Mouse (Mus musculus): ENCODE data around the gene Gm43951. TPM values are rescaled to one million over a fixed set of nuclear protein-coding genes. Genes with fewer than 3 reads are reported as not detected.
"Not testable (repeated sequence)": the region's sequence is repeated elsewhere in the genome, so short reads cannot be mapped to it uniquely, and the experiment has no call there.

Gene Gm43951
- total RNA-seq, 2 experiments from 2014 or later, result 1.3 to 1.7 TPM

- no peak for DNase-seq (ENCODE audit: low spot score in 2 of 2)
Measured at GRCm38 (mm10) chr11:72205256-72205655, 1.4 kb downstream of the Gm43951 start.

GRCm38 (mm10) chr11:72203440-72203839 lies 3.2 kb downstream of the Gm43951 start:
- no peak for DNase-seq (ENCODE audit: low spot score in 2 of 2)

- DNase-seq (ENCODE audit: low spot score in 2 of 2), result no peak
Measured at GRCm38 (mm10) chr11:72196506-72196905, 10.1 kb downstream of the Gm43951 start.

GRCm38 (mm10) chr11:72194259-72194658 lies 12.4 kb downstream of the Gm43951 start:
- no peak for DNase-seq (ENCODE audit: low spot score in 2 of 2)

- no peak for DNase-seq (ENCODE audit: low spot score in 2 of 2)
Measured at GRCm38 (mm10) chr11:72190857-72191256, 15.8 kb downstream of the Gm43951 start.

- DNase-seq (ENCODE audit: low spot score in 2 of 2), result no peak
Measured at GRCm38 (mm10) chr11:72184252-72184651, 22.4 kb downstream of the Gm43951 start.

GRCm38 (mm10) chr11:72181136-72181535 lies 25.5 kb downstream of the Gm43951 start:
- no peak for DNase-seq (ENCODE audit: low spot score in 2 of 2)

- DNase-seq (ENCODE audit: low spot score in 2 of 2), result no peak
Measured at GRCm38 (mm10) chr11:72180556-72180955, 26.1 kb downstream of the Gm43951 start.

GRCm38 (mm10) chr11:72176553-72176952 lies 30.1 kb downstream of the Gm43951 start:
- DNase-seq (ENCODE audit: low spot score in 2 of 2), result no peak

- no peak for DNase-seq (ENCODE audit: low spot score in 2 of 2)
Measured at GRCm38 (mm10) chr11:72175966-72176365, 30.7 kb downstream of the Gm43951 start.

- no peak for DNase-seq (ENCODE audit: low spot score in 2 of 2)
Measured at GRCm38 (mm10) chr11:72174721-72175120, 31.9 kb downstream of the Gm43951 start.

- DNase-seq (ENCODE audit: low spot score in 2 of 2), result no peak
Measured at GRCm38 (mm10) chr11:72173506-72173905, 33.1 kb downstream of the Gm43951 start.

GRCm38 (mm10) chr11:72171906-72172305 lies 34.7 kb downstream of the Gm43951 start:
- not testable (repeated sequence) for DNase-seq (ENCODE audit: low spot score in 2 of 2)

GRCm38 (mm10) chr11:72169871-72170270 lies 36.8 kb downstream of the Gm43951 start:
- no peak for DNase-seq (ENCODE audit: low spot score in 2 of 2)

- DNase-seq (ENCODE audit: low spot score in 2 of 2), result no peak
Measured at GRCm38 (mm10) chr11:72163198-72163597, 43.4 kb downstream of the Gm43951 start.

- no peak for DNase-seq (ENCODE audit: low spot score in 2 of 2)
Measured at GRCm38 (mm10) chr11:72156624-72157023, 50.0 kb downstream of the Gm43951 start.

GRCm38 (mm10) chr11:72155981-72156428 lies 50.6 kb downstream of the Gm43951 start:
- no peak for DNase-seq (ENCODE audit: low spot score in 2 of 2)

- DNase-seq (ENCODE audit: low spot score in 2 of 2), result no peak
Measured at GRCm38 (mm10) chr11:72155186-72155980, 51.3 kb downstream of the Gm43951 start.

Other genes starting within 250 kb of the Gm43951 start
- gene Aipl1, start 169.3 kb downstream of the Gm43951 start, total RNA-seq (2021), result under 1 TPM; 0.56 to 0.76 TPM
- gene Pimreg, start 164.8 kb downstream of the Gm43951 start, total RNA-seq (2021), result 10 to 100 TPM; 29.6 to 30.3 TPM
- gene Pitpnm3, start 71.1 kb downstream of the Gm43951 start, total RNA-seq (2021), result 1 to 10 TPM in 1 of 2 experiments, under 1 TPM in 1; 0.79 to 1.4 TPM
- 10 to 100 TPM; 10.2 to 13.8 TPM for gene 4933427D14Rik, start 619 bp upstream of the Gm43951 start, total RNA-seq (2021)
- 10 to 100 TPM; 68.2 to 71.9 TPM for gene Txndc17, start 707 bp upstream of the Gm43951 start, total RNA-seq (2021)
- gene Med31, start 8.8 kb upstream of the Gm43951 start, total RNA-seq (2021), result 10 to 100 TPM; 14.8 to 15.0 TPM
- under 1 TPM; 0.25 to 0.51 TPM for gene Slc13a5, start 60.4 kb upstream of the Gm43951 start, total RNA-seq (2021)
- gene Xaf1, start 94.8 kb upstream of the Gm43951 start, total RNA-seq (2021), result 10 to 100 TPM; 19.5 to 23.8 TPM
- gene Fbxo39, start 107.6 kb upstream of the Gm43951 start, total RNA-seq (2021), result not detected
- under 1 TPM; 0.51 to 0.62 TPM for gene Tekt1, start 155.6 kb upstream of the Gm43951 start, total RNA-seq (2021)
- gene Smtnl2, start 204.9 kb upstream of the Gm43951 start, total RNA-seq (2021), result 10 to 100 TPM; 11.4 to 24.2 TPM
- 1 to 10 TPM; 3.8 to 4.7 TPM for gene Ggt6, start 228.7 kb upstream of the Gm43951 start, total RNA-seq (2021)
- 100 to 1,000 TPM; 118 to 119 TPM for gene Mybbp1a, start 234.5 kb upstream of the Gm43951 start, total RNA-seq (2021)